Mouse (Mus musculus): ENCODE results near the gene Dnaaf3.

GRCm38 (mm10) chr7:4496468-4496867 lies 35.8 kb downstream of the Dnaaf3 start:
- TF ChIP-seq CTCF (conservative IDR thresholded peaks at IDR 0.05; ENCODE audit: low read length) (no peak), NANOG (IDR thresholded peaks at IDR 0.05; ENCODE audit: borderline replicate concordance, low read length) (no peak)

Measured in E14TG2a.4 (cell line).